In the genomic region with DNA sequence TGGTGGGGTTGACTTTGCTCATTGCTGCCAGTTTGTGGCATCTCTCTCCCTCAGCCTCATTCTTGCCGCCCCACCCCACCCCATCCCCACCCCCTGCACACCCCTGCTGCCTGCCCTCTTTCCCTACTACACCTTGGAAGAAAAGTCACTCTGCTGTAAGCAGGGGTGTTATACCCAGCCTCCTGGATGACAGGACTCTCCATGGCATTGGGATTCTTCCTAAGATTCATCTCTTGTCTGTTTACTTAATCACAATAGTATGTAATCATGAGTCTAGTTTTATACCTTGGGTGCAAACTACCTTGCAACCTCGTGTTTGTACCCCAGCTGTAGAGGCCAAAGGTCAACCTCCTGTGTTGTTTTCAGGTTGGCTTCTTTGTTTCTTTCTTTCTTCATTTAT, we compare ENCODE assay signal across 14 mouse cellular contexts. TPM values are rescaled to one million over a fixed set of nuclear protein-coding genes. Genes with fewer than 3 reads are reported as not detected.
A peak's percentile ranks its signal among the peaks of the same experiment; 100 is the strongest.
DNase-seq lines count a peak whose midpoint lies in the region; ATAC-seq lines count a peak whose summit lies in the region.
"Had no signal": no experiment of that assay in that cellular context is flagged by ENCODE, and none has a peak within 500 bp of the region (broad histone marks: within the 10 kb centered on the region; RNA-seq: fewer than 3 reads in every experiment).

No protein-coding gene starts in this region.

- intact Hi-C loops in heart, postnatal 25 days (cut with DNase I), result no loop called here

- WGBS in heart, embryonic 10.5 days, result 54% methylated on average over 2 of the region's 2 CpGs
- 60% methylated on average over 2 of the region's 2 CpGs for WGBS in kidney, embryonic 16.5 days
- WGBS in embryonic facial prominence, embryonic 14.5 days, result 44% methylated on average over 2 of the region's 2 CpGs
- WGBS in liver, embryonic 11.5 days, result 40% methylated on average over 2 of the region's 2 CpGs

- H3K36me3 ChIP-seq in heart, embryonic 10.5 days, result peaks cover 5% of the 10 kb centered on the region; the same call in 1 of the 2 replicates
- 0 out of 2 replicates have a peak, but pooled peaks cover 4% of the 10 kb centered on the region for H3K36me3 ChIP-seq in kidney, embryonic 16.5 days (ENCODE audit: insufficient read depth, low read length)
- 0 out of 2 replicates have a peak, but pooled peaks cover 2% of the 10 kb centered on the region for H3K36me3 ChIP-seq in embryonic facial prominence, embryonic 14.5 days (ENCODE audit: control insufficient read depth, insufficient read depth, low read length)
- no peaks in the 10 kb centered on the region; the same call in 1 of the 2 replicates for H3K36me3 ChIP-seq in liver, embryonic 11.5 days (ENCODE audit: control insufficient read depth, insufficient read depth, low read length)
- H3K36me3 ChIP-seq: hindbrain, embryonic 15.5 days; midbrain, embryonic 13.5 days had no signal

- no peaks in the 10 kb centered on the region for H3K9me3 ChIP-seq in heart, embryonic 10.5 days
- H3K9me3 ChIP-seq in kidney, embryonic 16.5 days (ENCODE audit: low read length), result no peaks in the 10 kb centered on the region
- no peaks in the 10 kb centered on the region for H3K9me3 ChIP-seq in embryonic facial prominence, embryonic 14.5 days (ENCODE audit: control insufficient read depth, low read length)
- no peaks in the 10 kb centered on the region for H3K9me3 ChIP-seq in liver, embryonic 11.5 days (ENCODE audit: control insufficient read depth, low read length)
- H3K9me3 ChIP-seq: hindbrain, embryonic 15.5 days; midbrain, embryonic 13.5 days had no signal

- DNase-seq in heart, embryonic 10.5 days (ENCODE audit: low spot score), result no peak
- DNase-seq in heart, postnatal 25 days (ENCODE audit: low spot score), result no peak
- no peak for DNase-seq in kidney, postnatal 14 days
- DNase-seq in embryonic facial prominence, embryonic 14.5 days (ENCODE audit: low spot score), result no peak
- DNase-seq in liver, embryonic 11.5 days (ENCODE audit: low spot score), result no peak
- DNase-seq in left cerebral cortex, adult 8-10 months (ENCODE audit: low spot score in 2 of 2), result no peak
- DNase-seq in frontal cortex, postnatal 14 days (ENCODE audit: low spot score in 2 of 2), result no peak
- DNase-seq: cerebellum, postnatal 10 days; lung, adult 2 months; right cerebral cortex, postnatal 14 days had no signal

- no peaks in the 10 kb centered on the region for H3K27me3 ChIP-seq in heart, embryonic 10.5 days (ENCODE audit: insufficient read depth, poor library complexity, severe bottlenecking)
- H3K27me3 ChIP-seq in kidney, embryonic 16.5 days (ENCODE audit: insufficient read depth, low read length), result no peaks in the 10 kb centered on the region
- no peaks in the 10 kb centered on the region for H3K27me3 ChIP-seq in embryonic facial prominence, embryonic 14.5 days (replicated peaks; ENCODE audit: control insufficient read depth, insufficient read depth, low read length)
- no peaks in the 10 kb centered on the region for H3K27me3 ChIP-seq in liver, embryonic 11.5 days (replicated peaks; ENCODE audit: control insufficient read depth, insufficient read depth, low read length)
- H3K27me3 ChIP-seq: hindbrain, embryonic 15.5 days; midbrain, embryonic 13.5 days had no signal

- H3K9ac ChIP-seq in kidney, embryonic 16.5 days (replicated peaks; ENCODE audit: low read length), result no peak overlapping the region
- H3K9ac ChIP-seq in embryonic facial prominence, embryonic 14.5 days (ENCODE audit: low read depth, low read length), result no peak overlapping the region
- H3K9ac ChIP-seq in liver, embryonic 11.5 days (ENCODE audit: low read depth, low read length), result no peak overlapping the region
- H3K9ac ChIP-seq: hindbrain, embryonic 15.5 days; midbrain, embryonic 13.5 days had no signal

- peak overlapping the region; percentile 19; the same call in 1 of the 2 replicates for H3K27ac ChIP-seq in heart, embryonic 10.5 days
- H3K27ac ChIP-seq in kidney, embryonic 16.5 days (ENCODE audit: low read length), result peak overlapping the region; percentile 70
- peak overlapping the region; percentile 46; the same call in 1 of the 2 replicates for H3K27ac ChIP-seq in embryonic facial prominence, embryonic 14.5 days (replicated peaks; ENCODE audit: low read depth, low read length)
- no peak overlapping the region; the same call in 1 of the 2 replicates for H3K27ac ChIP-seq in liver, embryonic 11.5 days (ENCODE audit: low read depth, low read length)
- H3K27ac ChIP-seq: hindbrain, embryonic 15.5 days; left cerebral cortex, adult 2 months; midbrain, embryonic 13.5 days had no signal

- peaks cover 14% of the 10 kb centered on the region; the same call in 1 of the 2 replicates for H3K4me1 ChIP-seq in heart, embryonic 10.5 days
- H3K4me1 ChIP-seq in kidney, embryonic 16.5 days (ENCODE audit: insufficient read depth, low read length), result peaks cover 19% of the 10 kb centered on the region; the same call in 1 of the 2 replicates
- H3K4me1 ChIP-seq in embryonic facial prominence, embryonic 14.5 days (ENCODE audit: control insufficient read depth, insufficient read depth, low read length), result no peaks in the 10 kb centered on the region
- H3K4me1 ChIP-seq in liver, embryonic 11.5 days (replicated peaks; ENCODE audit: control insufficient read depth, insufficient read depth, low read length), result peaks cover 10% of the 10 kb centered on the region
- H3K4me1 ChIP-seq: hindbrain, embryonic 15.5 days; midbrain, embryonic 13.5 days had no signal

- H3K4me2 ChIP-seq in kidney, embryonic 16.5 days (replicated peaks; ENCODE audit: low read depth, low read length), result no peak overlapping the region
- H3K4me2 ChIP-seq in embryonic facial prominence, embryonic 14.5 days (ENCODE audit: low read depth, low read length), result no peak overlapping the region
- no peak overlapping the region for H3K4me2 ChIP-seq in liver, embryonic 11.5 days
- H3K4me2 ChIP-seq: hindbrain, embryonic 15.5 days; midbrain, embryonic 13.5 days had no signal

- H3K4me3 ChIP-seq in heart, embryonic 10.5 days, result no peak overlapping the region
- H3K4me3 ChIP-seq in kidney, embryonic 16.5 days (ENCODE audit: low read length), result no peak overlapping the region
- no peak overlapping the region for H3K4me3 ChIP-seq in embryonic facial prominence, embryonic 14.5 days (ENCODE audit: low read depth, low read length)
- no peak overlapping the region for H3K4me3 ChIP-seq in liver, embryonic 11.5 days (ENCODE audit: low read depth, low read length)
- H3K4me3 ChIP-seq: hindbrain, embryonic 15.5 days; left cerebral cortex, adult 2 months; midbrain, embryonic 13.5 days had no signal

- ATAC-seq in kidney, embryonic 16.5 days (ENCODE audit: low FRiP score, low TSS enrichment), result no peak
- no peak for ATAC-seq in embryonic facial prominence, embryonic 14.5 days (ENCODE audit: low read depth)
- ATAC-seq in liver, embryonic 11.5 days (replicated peaks; ENCODE audit: low FRiP score), result 0 out of 2 replicates have a peak, but pooled peaks have one; percentile 2
- ATAC-seq: midbrain, embryonic 13.5 days had no signal

RNA-seq across cellular contexts. Expression of a gene that starts 37.5 kb away (rescaled TPM):
- 8.9 and 9.0 TPM in 2 replicates for polyA plus RNA-seq in heart, embryonic 10.5 days (2016; fragmentation: Nextera tagmentation; extraction: Ambion mirVana)
- total RNA-seq in heart, postnatal 25 days (2021), result 10 to 100 TPM; 14.0 to 17.5 TPM
- polyA plus RNA-seq in kidney, embryonic 16.5 days (2015; fragmentation: Nextera tagmentation; extraction: Ambion mirVana), result 8.7 and 9.1 TPM in 2 replicates
- polyA plus RNA-seq in embryonic facial prominence, embryonic 14.5 days (2014; fragmentation: Nextera tagmentation; extraction: Ambion mirVana), result 11.0 and 12.5 TPM in 2 replicates
- 10.2 and 12.9 TPM in 2 replicates for polyA plus RNA-seq in liver, embryonic 11.5 days (2014; fragmentation: Nextera tagmentation; extraction: Ambion mirVana)
- 1 to 10 TPM; 2.7 to 5.3 (median 4.9) TPM for total RNA-seq in left cerebral cortex, adult 8-10 months (2022)
